In genomic region chr4:4635856-4636255, GRCm38 (mm10) we compare ENCODE assay signal across 16 mouse cellular contexts.
A peak's percentile ranks its signal among the peaks of the same experiment; 100 is the strongest.
DNase-seq lines count a peak whose midpoint lies in the region; ATAC-seq and TF ChIP-seq lines count a peak whose summit lies in the region.
"Had no signal": no experiment of that assay in that cellular context is flagged by ENCODE, and none has a peak within 500 bp of the region (broad histone marks: within the 10 kb centered on the region; RNA-seq: fewer than 3 reads in every experiment).

No protein-coding gene starts in this region.

- no peaks in the 10 kb centered on the region for H3K79me3 ChIP-seq in C2C12 (ENCODE audit: low read depth)

- no peak overlapping the region for H3K9ac ChIP-seq in kidney, embryonic 15.5 days
- no peak overlapping the region for H3K9ac ChIP-seq in limb, embryonic 12.5 days (replicated peaks)
- H3K9ac ChIP-seq in midbrain, embryonic 13.5 days (replicated peaks), result no peak overlapping the region
- H3K9ac ChIP-seq: heart, embryonic 13.5 days; hindbrain, embryonic 15.5 days had no signal

- no peak overlapping the region for H3K4me3 ChIP-seq in kidney, embryonic 15.5 days (replicated peaks)
- H3K4me3 ChIP-seq in C2C12 (ENCODE audit: insufficient read depth, poor library complexity, severe bottlenecking), result no peak overlapping the region
- H3K4me3 ChIP-seq in limb, embryonic 12.5 days (replicated peaks), result no peak overlapping the region
- no peak overlapping the region for H3K4me3 ChIP-seq in midbrain, embryonic 13.5 days (replicated peaks)
- H3K4me3 ChIP-seq: erythroblast, embryonic 14.5 days; forebrain, embryonic 10.5 days; heart, embryonic 13.5 days; hindbrain, embryonic 15.5 days had no signal

- no peak for TF ChIP-seq CTCF in C2C12 (IDR thresholded peaks at IDR 0.05; ENCODE audit: control insufficient read depth, insufficient read depth, insufficient read length)

- H3K27ac ChIP-seq in kidney, embryonic 15.5 days, result no peak overlapping the region
- H3K27ac ChIP-seq in limb, embryonic 12.5 days, result no peak overlapping the region
- no peak overlapping the region for H3K27ac ChIP-seq in midbrain, embryonic 13.5 days
- H3K27ac ChIP-seq: forebrain, embryonic 10.5 days; heart, embryonic 13.5 days; hindbrain, embryonic 15.5 days had no signal

- no peaks in the 10 kb centered on the region for H3K36me3 ChIP-seq in kidney, embryonic 15.5 days
- H3K36me3 ChIP-seq in C2C12 (ENCODE audit: control insufficient read depth, insufficient read depth), result no peaks in the 10 kb centered on the region
- H3K36me3 ChIP-seq in limb, embryonic 12.5 days, result no peaks in the 10 kb centered on the region
- H3K36me3 ChIP-seq in midbrain, embryonic 13.5 days, result no peaks in the 10 kb centered on the region
- H3K36me3 ChIP-seq: forebrain, embryonic 10.5 days; heart, embryonic 13.5 days; hindbrain, embryonic 15.5 days had no signal

- H3K79me2 ChIP-seq in C2C12 (ENCODE audit: control insufficient read depth, insufficient read depth), result no peaks in the 10 kb centered on the region

- DNase-seq in kidney, adult 8-10 months, result no peak
- no peak for DNase-seq in layer of hippocampus, adult 9-11 months
- DNase-seq: adrenal gland, adult 2 months; adrenal gland, postnatal 25 days; cerebellum, adult 2 months; cerebellum, postnatal 10 days; heart, postnatal 36 days had no signal

- peak overlapping the region; percentile 24 for H3ac ChIP-seq in C2C12 (ENCODE audit: control insufficient read depth, insufficient read length, low read depth)

- H3K4me1 ChIP-seq in kidney, embryonic 15.5 days, result peaks cover 6% of the 10 kb centered on the region; the same call in 1 of the 2 replicates
- peaks cover 17% of the 10 kb centered on the region for H3K4me1 ChIP-seq in limb, embryonic 12.5 days (replicated peaks)
- no peaks in the 10 kb centered on the region for H3K4me1 ChIP-seq in midbrain, embryonic 13.5 days (replicated peaks)
- H3K4me1 ChIP-seq: heart, embryonic 13.5 days; hindbrain, embryonic 15.5 days had no signal

- 20% methylated on average over 1 of the region's 1 CpGs for WGBS in kidney, embryonic 15.5 days
- WGBS in limb, embryonic 12.5 days, result 13% methylated on average over 1 of the region's 1 CpGs
- 24% methylated on average over 1 of the region's 1 CpGs for WGBS in midbrain, embryonic 13.5 days

- no peaks in the 10 kb centered on the region for H3K9me3 ChIP-seq in kidney, embryonic 15.5 days (replicated peaks)
- H3K9me3 ChIP-seq in limb, embryonic 12.5 days, result no peaks in the 10 kb centered on the region
- no peaks in the 10 kb centered on the region for H3K9me3 ChIP-seq in midbrain, embryonic 13.5 days
- H3K9me3 ChIP-seq: forebrain, embryonic 10.5 days; heart, embryonic 13.5 days; hindbrain, embryonic 15.5 days had no signal

- H3K27me3 ChIP-seq in kidney, embryonic 15.5 days, result no peaks in the 10 kb centered on the region
- H3K27me3 ChIP-seq in C2C12 (ENCODE audit: control insufficient read depth, insufficient read depth, insufficient read length), result no peaks in the 10 kb centered on the region
- no peaks in the 10 kb centered on the region for H3K27me3 ChIP-seq in limb, embryonic 12.5 days
- no peaks in the 10 kb centered on the region for H3K27me3 ChIP-seq in midbrain, embryonic 13.5 days
- H3K27me3 ChIP-seq: heart, embryonic 13.5 days; hindbrain, embryonic 15.5 days had no signal

- H3K4me2 ChIP-seq in kidney, embryonic 15.5 days, result no peak overlapping the region
- 0 out of 2 replicates have a peak overlapping the region, but pooled peaks have one; percentile 8 for H3K4me2 ChIP-seq in limb, embryonic 12.5 days
- no peak overlapping the region for H3K4me2 ChIP-seq in midbrain, embryonic 13.5 days (replicated peaks)
- H3K4me2 ChIP-seq: heart, embryonic 13.5 days; hindbrain, embryonic 15.5 days had no signal

- 0 out of 2 replicates have a peak, but pooled peaks have one; percentile 33 for ATAC-seq in kidney, embryonic 15.5 days (replicated peaks; ENCODE audit: low FRiP score)
- peak; percentile 56; the same call in 1 of the 2 replicates for ATAC-seq in limb, embryonic 12.5 days (ENCODE audit: insufficient number of reproducible peaks, insufficient read depth, low FRiP score, low TSS enrichment, low read depth)
- no peak for ATAC-seq in midbrain, embryonic 13.5 days
- ATAC-seq: forebrain, embryonic 14.5 days had no signal

TF ChIP-seq in C2C12, 6 proteins besides CTCF, POLR2A, EP300 and RAD21:
- no peak for TF ChIP-seq FOSL1 (IDR thresholded peaks at IDR 0.05; ENCODE audit: insufficient read depth, low read length, poor library complexity, severe bottlenecking)
